Mouse (Mus musculus): Measurements from ENCODE around the gene Gpsm2.
"Not testable (repeated sequence)": the region's sequence is repeated elsewhere in the genome, so short reads cannot be mapped to it uniquely, and the experiment has no call there.

The Gpsm2 gene

DNA sequence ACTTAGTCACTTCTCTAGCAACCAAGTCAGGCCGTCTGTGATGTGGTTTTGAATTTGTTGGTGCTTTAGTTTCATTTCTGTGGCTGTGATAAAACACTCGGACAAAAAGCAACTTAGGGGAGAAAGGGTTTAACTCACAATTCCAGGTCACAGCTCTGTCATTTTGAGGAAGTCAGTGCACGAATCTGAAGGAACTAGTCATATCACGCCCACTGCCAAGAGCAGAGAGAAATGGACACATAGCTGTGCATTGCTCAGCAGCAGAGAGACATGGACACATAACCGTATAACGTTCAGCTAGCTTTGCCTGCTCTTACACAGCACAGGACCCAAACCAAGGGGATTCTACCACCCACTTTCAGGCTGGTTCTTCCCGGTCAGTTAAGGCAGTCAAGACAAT lies 4.3 kb upstream of the Gpsm2 start:
- peak; percentile 8 to 46 for DNase-seq (ENCODE audit: low spot score in 2 of 2)

DNA sequence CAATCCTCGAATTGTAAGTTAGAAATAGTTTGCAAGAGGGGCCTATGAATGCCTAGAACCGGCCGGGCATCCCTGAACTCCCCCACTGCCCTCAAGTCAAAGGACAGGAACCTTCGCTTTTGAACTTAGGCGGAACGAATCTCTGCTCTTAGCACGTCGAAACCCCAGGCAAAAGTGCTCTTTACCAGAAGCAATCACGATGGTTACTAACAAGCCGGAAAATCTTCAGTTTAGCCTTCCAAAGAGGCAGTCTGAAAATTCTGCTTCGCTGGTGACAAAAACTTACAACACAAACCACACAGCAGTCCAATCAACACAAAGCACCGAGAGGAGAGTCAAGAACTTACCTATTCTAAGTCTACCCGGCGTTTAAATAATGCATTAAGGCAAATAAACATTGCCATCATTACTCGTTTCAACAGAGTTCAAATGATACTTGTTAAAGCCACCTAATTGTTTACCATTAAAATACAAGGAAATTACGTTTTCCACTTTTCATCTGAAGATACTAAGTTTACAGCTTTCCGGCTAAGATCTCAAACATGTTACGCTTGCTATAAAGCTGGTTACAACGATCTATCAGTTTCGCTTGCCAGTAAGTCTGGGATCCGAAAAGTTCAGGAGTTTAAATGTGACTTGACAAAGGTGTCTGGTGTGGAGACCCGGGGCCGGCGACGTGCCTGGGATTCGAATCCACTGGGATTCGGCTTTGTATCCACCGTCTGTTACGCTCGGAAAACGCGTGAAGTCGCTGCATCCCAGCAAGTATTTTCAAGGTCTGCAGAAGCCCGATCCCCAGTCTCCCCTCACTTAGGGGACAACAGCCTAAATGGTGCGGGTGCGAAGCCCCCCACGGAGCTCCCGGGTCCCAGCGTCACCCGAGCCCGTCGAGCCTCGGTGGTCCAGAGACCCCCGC lies 775 bp downstream of the Gpsm2 start:
- no peak for DNase-seq (ENCODE audit: low spot score in 2 of 2)

DNA sequence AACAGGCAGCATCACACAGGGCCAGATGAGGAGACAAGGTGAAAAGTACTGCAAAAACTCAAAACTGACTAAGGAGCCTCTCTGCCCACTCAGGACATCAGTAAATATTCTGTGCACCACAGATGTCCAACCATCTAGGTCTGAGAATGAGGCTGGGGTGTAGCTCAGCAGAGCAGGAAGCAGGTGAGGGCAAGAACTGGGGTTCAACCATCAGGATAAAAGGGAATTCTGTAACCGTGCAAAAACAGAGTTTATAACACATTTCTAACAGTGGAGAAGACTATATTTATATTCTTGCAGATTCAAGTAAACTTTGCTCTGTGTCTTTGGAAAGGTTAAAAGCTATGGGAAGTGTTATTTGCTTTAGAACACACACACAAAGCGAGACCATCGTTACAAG lies 2.3 kb downstream of the Gpsm2 start:
- DNase-seq (ENCODE audit: low spot score in 2 of 2) = no peak

DNA sequence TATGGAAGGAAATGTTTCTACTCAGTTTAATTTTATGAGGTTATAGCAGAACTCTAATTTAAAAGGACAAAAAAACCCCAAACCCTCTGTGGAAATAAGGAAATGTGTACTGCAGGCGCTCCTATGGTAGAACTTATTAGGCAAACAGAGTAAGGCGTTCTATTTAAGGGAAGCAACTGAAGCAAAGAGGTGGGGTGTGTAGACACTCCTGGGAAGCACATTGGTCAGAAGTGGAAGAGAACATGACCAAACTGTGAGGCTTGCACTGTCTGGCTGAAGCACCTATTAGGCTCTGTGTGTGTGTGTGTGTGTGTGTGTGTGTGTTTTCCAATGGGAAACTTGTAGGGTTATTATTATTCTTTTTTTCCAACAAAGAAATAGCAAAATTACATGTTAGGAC lies 2.8 kb downstream of the Gpsm2 start:
- no peak for DNase-seq (ENCODE audit: low spot score in 2 of 2)

DNA sequence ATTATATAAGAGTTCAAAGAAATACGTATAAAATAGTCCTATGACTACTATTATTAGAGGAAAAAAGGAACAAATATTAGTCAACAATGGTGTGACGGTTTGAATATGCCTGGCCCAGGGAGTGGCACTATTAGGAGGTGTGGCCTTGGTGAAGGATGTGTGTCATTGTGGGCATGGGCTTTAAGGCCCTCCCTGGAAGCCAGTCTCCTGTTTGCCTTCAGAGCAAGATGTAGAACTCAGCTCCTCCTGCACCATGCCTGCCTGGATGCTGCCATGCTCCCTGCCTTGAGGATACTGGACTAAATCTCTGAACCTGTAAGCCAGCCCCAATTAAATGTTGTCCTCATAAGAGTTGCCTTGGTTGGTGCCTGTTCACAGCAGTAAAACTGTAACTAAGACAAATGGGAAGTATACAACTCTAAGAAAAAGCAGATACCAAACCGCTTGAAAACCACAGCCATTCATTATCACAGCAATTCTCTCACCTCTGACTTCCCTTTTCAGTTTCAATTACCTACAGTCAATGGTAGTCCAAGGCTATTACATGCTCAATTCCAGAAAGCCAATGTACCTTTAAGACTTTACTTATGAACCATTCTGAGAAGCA lies 4.1 kb downstream of the Gpsm2 start:
- peak; percentile 43 to 53 for DNase-seq (ENCODE audit: low spot score in 2 of 2)

DNA sequence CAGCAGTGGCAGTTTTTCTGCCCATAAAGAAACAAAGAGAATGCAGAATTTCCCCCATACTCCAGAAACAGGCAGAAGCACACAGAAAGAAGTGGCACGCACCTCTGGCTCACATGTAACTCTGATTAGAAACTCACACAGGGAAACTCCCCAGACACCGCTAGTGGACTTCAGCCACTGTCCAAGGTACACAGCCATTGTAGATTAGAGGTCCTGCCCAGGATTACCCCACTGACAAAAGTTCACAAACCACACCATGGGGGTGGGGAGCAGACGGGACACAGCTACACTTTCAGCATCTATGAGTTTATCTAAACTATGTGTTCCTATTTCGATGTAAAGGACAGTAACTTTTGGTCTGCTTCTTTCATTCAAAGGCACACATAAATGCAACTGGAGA lies 7.3 kb downstream of the Gpsm2 start:
- DNase-seq (ENCODE audit: low spot score in 2 of 2) = no peak

DNA sequence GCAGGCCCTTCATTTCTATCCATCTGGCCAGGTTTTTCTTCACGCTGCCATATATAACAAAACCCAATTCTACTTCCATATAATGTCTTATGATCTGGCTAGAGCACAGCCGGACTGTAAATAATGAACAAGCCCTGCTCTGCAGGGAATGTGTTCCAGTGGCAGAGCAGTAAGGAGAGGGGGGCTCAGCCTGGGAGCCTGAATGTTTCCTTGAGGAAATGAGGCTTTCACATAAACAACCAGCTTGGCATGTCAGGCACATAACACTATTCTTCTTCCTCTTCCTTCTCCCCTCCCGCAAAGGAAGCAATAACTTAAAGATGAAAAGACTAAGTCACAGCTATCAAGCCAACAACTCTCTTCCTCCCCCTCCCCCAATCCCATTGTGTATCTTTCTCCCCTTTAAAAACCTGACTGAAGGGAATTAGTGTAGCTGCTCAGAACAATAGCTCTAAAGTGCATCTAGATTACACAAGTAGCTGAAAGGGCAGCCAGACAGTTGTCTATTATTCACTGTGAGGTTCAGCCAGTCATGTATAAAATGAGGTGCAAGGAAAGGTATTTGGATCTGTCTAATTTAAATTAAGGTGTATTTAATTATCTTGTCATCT lies 8.9 kb downstream of the Gpsm2 start:
- DNase-seq (ENCODE audit: low spot score in 2 of 2) = no peak

DNA sequence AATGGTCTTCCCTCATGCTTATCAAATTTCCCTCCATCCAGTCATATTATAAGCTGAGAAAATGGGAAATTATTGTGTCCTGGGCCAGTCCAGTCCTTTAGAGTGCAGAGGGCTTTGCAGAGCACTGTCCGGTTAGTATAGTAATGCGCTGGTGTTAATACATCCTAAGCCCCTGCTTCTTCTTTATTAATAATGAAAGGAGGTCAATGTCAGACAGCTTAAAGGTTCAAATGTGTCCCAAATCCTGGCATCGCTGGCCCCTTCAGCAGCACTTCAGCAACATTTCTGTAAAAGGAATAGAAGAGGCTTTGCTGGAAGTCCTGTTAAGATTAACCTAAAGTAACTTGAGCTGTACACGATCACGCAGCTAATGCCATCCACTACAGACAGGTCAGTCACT lies 10.8 kb downstream of the Gpsm2 start:
- no peak for DNase-seq (ENCODE audit: low spot score in 2 of 2)

DNA sequence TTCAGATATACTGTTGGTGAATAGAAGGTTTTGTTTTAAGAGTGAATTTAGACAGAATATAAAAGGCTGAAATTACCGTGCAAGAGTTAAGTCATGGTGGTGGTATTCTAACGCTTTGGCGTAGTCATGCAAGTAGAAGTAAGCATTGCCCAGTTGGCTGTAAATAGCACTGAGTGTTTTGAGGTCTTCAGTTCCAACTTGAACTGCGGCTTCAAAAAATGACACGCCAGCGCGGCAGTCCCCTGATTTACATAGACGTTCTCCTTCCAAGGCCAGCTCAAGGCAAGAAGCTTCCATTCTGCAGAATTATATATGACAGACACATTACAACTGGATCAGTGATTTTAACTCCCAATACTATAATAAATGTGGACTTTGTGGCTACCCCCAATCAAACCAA lies 19.3 kb downstream of the Gpsm2 start:
- no peak for DNase-seq (ENCODE audit: low spot score in 2 of 2)

DNA sequence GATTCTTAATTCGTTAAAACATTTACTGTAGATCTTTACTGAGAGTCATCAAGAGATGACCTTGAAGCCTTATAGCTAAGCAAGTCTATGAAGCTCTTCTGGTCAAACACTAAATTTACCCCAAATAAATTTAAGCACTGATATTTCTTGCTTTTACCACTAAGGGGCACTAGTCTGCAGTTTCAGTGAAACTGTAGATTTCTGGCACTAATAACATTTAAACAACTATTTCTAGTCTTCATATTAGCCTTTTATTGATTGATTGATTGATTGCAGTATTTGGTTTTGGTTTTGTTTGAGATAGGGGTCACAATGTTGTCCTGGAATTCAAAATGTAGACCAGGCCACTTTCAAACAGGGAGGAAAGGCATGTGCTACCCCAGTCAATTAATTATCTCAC lies 20.9 kb downstream of the Gpsm2 start:
- DNase-seq (ENCODE audit: low spot score in 2 of 2) = no peak

DNA sequence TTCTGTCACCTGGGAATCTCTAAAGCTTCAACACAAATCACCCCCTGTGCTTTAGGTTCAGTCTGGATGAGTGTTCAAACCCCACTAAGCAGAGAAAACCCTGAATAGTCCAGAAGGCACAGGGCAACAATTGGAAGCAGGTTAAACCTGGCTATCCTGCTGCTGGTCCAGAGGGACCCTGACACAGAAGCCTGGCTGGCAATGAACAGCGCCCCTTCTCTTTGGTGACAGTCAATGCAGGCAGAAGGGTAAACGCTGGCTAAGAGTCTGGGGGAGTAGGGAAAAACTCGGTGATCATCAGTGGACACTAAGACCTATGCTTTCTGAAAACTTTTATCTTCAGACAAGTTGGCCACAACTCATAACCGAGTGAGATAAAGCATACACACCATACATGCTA lies 22.3 kb downstream of the Gpsm2 start:
- no peak for DNase-seq (ENCODE audit: low spot score in 2 of 2)

DNA sequence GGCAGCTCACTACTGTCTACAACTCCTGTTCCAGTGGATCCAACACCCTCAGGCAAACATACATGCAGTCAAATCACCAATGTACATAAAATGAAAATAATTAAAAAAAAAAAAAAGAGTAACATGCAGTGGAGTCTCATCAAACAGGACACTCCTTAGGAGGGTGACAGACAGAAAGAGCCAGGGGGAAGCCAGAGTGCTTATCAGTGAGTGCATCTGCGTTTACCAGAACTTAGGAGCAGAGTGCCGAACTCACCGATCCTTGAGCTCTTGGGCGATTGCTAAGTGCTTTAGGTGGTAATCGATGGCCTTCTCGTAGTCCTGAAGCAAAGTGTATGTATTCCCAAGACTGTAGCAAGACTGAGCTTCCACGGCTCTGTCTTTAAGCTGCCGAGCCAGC lies 23.4 kb downstream of the Gpsm2 start:
- DNase-seq (ENCODE audit: low spot score in 2 of 2) = no peak

DNA sequence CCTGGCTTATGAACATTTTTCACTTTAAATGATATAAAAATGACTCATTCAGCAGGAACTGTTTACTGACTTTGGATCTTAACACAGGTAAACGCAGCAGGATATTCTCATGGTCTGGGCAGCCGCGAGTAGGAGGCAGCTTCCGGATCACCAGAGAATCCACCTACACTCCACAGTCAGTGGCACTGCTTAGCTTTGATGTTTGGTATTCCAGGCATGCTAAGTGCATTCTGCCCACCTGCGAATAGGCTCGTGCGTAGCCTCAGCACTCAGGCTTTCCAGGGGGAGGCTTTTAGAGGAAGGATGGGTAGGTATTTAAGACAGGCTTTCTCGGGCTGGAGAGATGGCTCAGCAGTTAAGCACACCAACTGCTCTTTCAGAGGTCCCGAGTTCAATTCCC lies 27.8 kb downstream of the Gpsm2 start:
- no peak for DNase-seq (ENCODE audit: low spot score in 2 of 2)

DNA sequence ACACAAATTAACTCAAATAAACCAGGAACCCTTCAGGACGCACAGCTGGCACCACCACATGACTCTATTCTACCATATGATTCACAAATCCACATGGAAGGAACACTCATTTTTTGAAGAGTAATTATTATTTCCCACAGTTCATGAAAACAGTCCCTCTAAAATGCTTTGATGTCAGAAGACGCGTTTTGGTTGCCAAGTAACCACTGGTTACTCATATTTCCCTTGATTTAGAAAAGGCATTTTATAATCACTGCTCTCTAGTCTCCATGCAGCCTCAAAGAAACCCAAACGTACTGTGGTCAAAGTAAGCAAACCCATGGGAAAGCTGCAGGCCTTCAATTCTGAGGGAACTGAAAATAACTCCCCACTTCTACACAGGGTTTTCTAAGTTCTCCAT lies 32.1 kb downstream of the Gpsm2 start:
- no peak for DNase-seq (ENCODE audit: low spot score in 2 of 2)

DNA sequence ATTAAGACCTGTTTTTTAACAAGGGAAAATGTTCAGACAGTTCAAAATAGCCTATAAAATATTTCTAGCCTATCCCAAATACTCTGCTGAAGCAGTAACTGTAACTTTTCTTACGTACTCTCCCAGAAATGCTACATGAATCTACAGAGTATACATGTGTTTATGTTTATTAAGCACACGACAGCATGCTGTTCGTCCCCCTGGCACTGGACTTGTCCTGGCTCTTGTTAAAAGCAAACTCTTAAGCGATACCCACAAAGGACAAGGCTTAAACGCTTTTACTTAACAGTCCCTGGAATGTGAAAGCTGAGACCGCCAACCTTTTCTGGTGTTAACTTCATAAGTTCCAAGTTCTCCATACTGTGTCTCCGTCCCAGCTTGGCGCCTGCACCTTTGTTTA lies 32.7 kb downstream of the Gpsm2 start:
- no peak for DNase-seq (ENCODE audit: low spot score in 2 of 2)

DNA sequence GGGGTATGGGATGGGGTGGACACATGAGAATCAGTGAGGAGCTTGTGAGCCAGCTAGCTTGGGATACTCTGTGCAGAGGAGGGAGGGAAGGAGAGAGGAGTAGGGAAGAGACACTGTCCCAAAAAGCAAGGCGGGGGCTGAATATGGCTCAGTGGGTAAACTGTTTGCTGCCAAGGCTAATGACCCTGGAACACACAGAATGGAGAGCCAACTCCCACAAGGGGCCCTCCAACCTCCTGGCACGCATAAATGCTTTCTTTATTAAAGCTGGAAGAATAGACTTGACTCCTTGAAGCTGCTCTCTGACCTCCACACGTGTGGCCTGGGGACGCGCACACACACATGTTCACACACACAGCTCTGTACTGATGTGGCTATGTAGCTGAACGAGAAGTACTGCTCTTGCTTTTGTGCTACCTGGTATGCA lies 33.1 kb downstream of the Gpsm2 start:
- no peak for DNase-seq (ENCODE audit: low spot score in 2 of 2)

DNA sequence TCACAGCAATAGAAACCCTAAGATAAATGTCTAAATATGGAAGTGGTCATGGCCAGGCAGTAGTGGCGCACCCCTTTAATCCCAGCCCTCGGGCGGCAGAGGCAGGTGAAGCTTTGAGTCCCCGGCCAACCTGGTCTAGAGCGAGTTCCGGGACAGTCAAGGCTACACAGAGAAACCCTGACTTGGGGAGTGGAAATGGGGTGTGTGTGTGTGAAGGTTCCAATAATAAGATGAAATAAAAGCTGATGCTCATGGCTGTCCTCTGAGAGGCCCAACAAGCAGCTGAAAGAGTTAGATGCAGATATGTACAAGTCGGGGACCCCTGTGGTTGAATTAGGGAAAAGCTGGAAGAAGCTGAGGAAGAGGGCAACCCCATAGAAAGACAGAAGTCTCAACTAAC lies 36.4 kb downstream of the Gpsm2 start:
- no peak for DNase-seq (ENCODE audit: low spot score in 2 of 2)

DNA sequence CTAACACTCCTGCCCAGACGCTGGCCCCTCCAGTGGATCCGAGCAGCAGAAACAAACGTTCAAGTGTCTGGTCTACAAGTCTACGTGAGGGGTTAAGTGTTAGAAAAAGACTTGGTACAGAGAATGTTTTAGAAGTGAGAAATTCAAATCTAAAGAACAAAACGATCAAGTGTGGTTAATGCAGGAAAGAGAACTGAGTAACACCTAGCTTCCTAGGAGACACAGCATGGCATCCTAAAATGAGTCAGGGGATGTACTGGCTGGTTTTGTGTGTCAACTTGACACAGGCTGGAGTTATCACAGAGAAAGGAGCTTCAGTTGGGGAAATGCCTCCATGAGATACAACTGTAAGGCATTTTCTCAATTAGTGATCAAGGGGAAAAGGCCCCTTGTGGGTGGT lies 38.5 kb downstream of the Gpsm2 start:
- not testable (repeated sequence) for DNase-seq (ENCODE audit: low spot score in 2 of 2)

DNA sequence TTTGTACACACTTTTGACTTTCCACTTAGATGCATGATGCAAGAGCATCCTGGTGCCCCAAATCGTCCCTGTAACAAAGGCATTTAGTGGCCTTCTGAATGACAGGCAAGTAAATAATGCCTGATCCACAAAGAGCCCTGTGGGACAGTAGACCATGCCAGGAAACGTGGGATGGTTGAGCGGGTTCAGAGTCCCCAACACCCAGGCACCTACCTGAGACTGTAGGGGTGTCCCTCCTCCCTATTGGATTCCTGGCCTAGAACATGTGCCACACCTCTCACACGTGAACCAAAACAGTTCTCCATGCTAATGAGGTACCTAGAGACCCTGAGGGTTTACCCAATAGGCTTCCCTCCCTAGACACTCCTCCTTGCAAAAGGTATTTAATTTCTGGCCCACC lies 41.1 kb downstream of the Gpsm2 start:
- no peak for DNase-seq (ENCODE audit: low spot score in 2 of 2)

DNA sequence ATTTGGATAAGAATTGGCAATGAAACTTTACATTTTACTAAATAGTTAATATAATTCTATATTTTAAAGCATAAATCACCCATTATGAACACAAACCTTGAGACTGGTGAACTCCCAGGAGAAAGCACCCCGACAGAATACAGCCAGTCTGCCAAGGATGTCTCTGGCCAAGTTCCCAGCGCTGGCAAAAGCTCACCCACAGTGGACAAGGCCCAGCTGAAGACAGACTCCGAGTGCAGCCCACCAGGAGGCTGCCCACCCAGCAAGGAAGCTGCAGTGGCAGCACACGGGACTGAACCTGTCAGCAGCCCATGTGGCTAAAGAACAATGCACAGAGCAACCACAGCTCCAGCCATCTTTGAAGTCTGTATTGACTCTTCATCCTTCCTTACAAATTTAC lies 45.5 kb downstream of the Gpsm2 start:
- no peak for DNase-seq (ENCODE audit: low spot score in 2 of 2)

DNA sequence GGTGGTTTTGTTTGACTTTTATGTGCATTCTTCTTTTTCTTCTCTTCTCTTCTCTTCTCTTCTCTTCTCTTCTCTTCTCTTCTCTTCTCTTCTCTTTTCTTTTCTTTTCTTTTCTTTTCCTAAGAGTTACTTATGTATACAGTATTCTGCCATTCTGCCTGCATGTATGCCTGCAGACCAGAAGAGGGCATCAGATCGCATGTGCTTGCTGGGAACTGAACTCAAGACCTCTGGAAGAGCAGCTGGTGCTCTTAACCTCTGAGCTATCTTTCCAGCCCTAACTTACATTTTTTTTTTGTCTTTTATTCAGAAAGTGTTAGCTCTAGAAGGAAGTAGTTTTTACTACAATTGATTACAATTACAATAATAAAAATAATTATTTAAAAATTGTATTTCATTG lies 61.2 kb downstream of the Gpsm2 start:
- DNase-seq (ENCODE audit: low spot score in 2 of 2) = no peak

DNA sequence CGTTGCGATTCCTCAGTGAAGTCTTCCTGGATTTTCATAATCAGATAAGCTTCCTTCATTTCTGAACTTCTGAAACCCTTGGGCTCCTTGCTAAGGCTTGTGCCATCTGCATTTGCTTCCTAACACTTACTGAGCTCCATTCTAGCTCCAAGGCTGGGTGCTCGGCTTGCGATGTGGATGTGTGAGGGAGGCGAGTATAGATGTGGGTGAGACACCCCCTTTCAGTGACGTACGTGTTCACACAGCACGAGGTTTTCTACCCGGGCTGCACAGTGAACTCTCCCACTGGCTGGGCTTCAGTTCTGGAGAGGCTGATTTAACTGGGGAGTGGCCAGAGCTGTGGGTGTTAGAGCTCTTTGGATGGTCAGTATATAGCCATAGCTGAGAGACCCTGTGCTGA lies 63.5 kb downstream of the Gpsm2 start:
- DNase-seq (ENCODE audit: low spot score in 2 of 2) = no peak

DNA sequence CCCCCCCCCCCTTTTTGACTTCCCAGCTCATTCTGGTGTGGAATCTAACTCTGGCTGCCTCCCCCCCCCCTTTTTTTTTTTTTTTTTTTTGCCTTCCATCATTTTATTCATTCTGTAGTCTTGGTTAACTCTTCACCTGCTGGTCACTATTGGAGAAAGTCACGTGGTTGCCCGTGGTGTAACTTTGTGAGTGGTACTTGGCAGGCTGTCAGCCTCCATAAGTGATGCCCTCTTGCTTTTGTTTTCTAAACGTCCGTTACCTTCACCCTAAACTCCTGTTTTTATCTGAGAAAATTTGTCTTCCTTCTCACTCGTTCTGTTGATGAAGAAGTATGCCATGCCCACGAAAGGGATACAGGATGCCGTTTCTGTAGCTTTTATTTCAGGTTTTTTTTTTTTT lies 66.6 kb downstream of the Gpsm2 start:
- no peak for DNase-seq (ENCODE audit: low spot score in 2 of 2)
